Mouse (Mus musculus): ENCODE results near the gene Gm20388.

Gene Gm20388

GRCm38 (mm10) chr8:124204001-124204601 lies 4293.5 kb downstream of the Gm20388 start:
- DNase-seq (ENCODE audit: low spot score in 2 of 2), result no peak

GRCm38 (mm10) chr8:124212148-124212547 lies 4301.5 kb downstream of the Gm20388 start:
- DNase-seq (ENCODE audit: low spot score in 2 of 2), result no peak

DNA sequence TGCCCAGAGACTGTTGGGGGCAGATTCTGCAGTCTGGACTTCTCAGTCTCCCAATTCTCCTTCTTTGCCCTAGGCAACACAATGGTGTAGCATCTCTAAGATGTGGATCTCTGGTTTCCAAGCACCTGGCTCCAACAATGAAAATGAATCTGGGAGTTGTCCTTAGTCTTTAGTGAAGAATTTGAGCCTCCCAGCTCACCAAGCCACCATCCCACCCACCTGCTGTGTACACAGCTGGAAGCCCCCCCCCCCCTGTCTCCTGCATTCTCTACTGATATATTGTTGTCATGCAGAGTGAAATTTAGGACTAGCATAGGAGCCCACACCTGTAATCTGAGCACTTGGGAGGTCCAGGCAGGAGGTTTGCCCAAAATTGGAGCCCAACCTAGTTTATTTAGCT lies 4306.3 kb downstream of the Gm20388 start:
- DNase-seq (ENCODE audit: low spot score in 2 of 2), result no peak

DNA sequence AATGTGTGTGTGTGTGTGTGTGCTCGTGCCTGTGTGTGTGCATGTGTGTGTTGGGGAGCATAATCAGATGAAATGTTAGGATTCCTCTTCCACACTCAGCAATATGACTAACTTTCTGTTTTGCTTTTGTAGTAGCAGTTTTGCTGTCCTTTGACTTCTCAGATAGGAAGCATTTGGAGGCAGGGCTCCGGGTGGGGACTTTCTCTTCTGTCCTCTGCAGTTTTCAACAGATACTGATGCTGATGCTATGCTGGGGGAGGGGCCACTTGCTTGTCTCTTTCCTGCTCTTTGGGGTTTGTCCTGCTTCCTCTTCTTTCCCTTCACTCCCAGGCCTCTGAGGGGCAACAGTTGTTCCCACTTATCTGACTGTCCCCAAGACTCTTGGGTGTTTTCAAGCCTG lies 4319.2 kb downstream of the Gm20388 start:
- DNase-seq (ENCODE audit: low spot score in 2 of 2), result no peak

DNA sequence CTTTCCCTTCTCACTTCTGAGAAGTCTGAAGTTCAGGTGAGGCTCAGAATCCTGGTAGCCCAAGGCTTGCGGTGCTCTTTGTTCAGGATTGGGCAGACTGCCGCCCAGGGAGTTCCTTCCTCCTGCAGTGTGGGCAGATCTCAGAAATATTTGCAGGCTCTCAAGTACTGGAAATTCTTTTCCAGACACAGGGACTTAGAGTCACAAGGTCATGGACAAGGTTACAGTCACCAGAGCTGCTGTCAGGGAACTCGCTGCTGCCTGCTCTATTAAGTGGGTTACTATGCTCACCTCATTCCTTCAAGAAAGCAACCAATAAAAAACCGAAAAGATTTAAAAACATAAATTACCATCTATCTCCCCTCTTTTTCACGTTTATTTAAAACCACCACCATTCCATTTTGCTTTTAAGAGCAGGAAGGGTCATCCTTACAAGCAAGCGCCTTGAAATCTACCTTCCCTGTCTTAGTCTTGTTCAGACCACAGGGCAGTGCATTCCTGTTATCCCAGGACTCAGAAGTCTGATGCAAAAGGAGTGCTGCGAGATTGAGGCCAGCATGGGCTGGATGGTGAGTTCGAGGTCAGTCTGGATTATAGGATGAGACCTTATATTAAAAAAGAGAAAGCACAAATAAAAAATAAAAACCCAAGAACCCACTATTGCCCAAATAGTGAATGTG lies 4320.0 kb downstream of the Gm20388 start:
- no peak for DNase-seq (ENCODE audit: low spot score in 2 of 2)

DNA sequence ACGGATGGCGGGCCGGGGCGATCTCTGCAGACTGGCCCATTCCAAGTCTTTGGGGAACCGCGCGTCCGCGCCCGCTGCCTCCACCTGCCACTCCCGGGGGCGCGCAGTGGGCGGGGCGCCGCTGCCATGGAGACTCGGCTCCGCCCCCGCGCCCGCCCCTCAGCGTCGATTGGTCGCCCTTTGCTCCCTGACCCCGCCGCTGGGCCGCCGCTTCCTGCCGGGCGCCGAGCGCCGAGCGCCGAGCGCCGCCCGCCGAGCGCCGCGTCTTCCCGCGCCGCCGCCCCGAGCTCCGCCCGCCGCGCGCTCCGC lies 4320.5 kb downstream of the Gm20388 start, which contains the start of gene Galnt2:
Gene Galnt2, plus strand, starts transcription at position 216 of the 309 bp plus-strand sequence.
- DNase-seq (ENCODE audit: low spot score in 2 of 2), result peak; percentile 86 to 89

DNA sequence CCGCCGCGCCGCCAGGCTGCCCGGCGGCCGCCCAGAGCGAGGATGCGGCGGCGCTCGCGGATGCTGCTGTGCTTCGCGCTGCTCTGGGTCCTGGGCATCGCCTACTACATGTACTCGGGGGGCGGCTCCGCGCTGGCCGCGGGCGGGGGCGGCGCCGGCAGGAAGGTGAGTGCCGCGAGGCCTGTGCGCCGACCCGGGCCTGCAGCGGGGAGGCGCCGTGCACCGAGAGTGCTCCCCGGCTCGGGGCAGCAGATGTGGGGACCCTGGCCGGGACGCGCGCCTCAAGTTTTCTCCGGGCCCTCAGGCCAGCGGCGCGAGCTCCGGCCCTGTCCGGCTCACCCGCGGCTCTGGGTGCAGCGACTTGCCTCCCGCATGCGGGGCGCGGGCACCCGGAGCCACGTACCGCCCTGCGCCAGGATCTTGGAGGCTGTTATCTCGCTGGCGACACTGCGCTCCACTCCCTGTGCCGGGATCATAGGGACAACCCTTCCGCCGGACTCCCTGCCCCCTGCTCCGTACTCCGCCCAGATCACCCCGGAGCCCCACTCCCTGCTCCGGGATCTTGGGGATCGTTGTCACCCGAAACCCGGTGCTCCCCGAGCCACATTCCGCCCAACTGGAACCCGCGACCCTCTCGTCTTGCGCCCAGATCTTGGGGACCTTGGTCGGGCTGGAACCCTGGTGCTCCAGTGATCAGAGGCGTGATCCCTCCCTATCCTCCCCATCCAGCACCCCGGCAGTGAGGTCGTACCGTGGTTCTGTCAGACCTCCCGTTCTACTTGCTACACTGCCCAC lies 4321.0 kb downstream of the Gm20388 start:
- DNase-seq (ENCODE audit: low spot score in 2 of 2), result peak; percentile 56 to 62

- DNase-seq (ENCODE audit: low spot score in 2 of 2), result no peak
Observed at GRCm38 (mm10) chr8:124232280-124232600, 4321.6 kb downstream of the Gm20388 start.

- DNase-seq (ENCODE audit: low spot score in 2 of 2), result no peak
Observed at GRCm38 (mm10) chr8:124234496-124234895, 4323.9 kb downstream of the Gm20388 start.

DNA sequence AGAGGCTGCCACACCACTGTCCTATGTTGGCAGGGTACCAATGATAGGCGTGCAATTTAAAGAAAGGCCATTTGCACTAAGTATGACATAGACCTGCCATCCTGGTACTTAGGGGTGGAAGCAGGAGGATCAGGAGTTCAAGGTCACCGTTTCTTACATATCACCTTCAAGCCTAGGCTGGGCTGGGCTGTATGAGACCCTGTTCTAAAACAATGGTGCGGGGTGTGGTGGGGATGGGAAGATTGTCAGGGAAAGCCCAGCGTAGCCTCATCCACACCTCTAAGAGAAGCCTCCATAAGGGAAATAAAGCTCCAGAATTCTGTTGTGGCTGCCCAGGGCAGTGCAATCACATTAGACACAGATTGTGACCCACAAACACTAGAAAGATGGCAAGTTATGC lies 4324.9 kb downstream of the Gm20388 start:
- no peak for DNase-seq (ENCODE audit: low spot score in 2 of 2)

GRCm38 (mm10) chr8:124239350-124239749 lies 4328.7 kb downstream of the Gm20388 start:
- DNase-seq (ENCODE audit: low spot score in 2 of 2), result no peak

DNA sequence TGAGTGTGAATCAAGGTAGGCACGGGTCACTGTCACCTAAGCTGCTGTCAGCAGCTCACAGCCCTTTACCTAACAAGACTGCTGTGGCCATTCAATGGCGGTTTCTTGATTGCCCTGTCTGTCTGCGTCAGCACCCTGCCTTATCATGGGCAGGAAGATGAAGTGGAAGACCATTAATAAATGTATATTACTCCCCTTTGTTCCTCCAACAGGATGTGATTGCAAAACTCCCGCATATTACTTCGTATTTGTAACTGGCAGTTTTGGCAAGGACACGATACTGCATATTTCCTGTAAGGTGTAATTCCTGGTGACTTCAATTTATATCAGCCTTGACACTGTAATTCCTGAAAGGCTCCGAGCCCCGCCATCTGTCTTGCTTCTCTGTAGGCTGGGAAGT lies 4330.3 kb downstream of the Gm20388 start:
- DNase-seq (ENCODE audit: low spot score in 2 of 2), result no peak

GRCm38 (mm10) chr8:124242208-124242607 lies 4331.6 kb downstream of the Gm20388 start:
- peak; percentile 46 to 65 for DNase-seq (ENCODE audit: low spot score in 2 of 2)

DNA sequence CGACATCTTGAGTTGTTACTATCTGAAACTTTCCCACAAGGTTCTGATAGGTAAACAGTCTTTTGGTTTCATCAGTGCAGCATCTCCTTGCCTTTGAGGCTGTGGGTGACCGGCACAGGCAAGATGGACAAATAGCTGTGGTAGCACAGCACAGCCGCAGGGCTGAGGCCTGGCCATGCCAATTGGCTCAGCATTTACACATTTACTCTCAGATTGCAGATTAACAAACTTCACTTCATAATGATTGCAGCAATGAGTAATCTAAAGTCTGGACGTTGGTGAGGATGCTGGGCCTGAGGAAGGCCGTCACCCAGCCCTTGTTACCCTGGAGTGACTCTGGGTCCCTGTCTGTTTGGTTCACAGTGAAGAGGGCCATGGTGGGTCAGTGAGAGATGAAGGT lies 4332.3 kb downstream of the Gm20388 start:
- DNase-seq (ENCODE audit: low spot score in 2 of 2), result no peak

DNA sequence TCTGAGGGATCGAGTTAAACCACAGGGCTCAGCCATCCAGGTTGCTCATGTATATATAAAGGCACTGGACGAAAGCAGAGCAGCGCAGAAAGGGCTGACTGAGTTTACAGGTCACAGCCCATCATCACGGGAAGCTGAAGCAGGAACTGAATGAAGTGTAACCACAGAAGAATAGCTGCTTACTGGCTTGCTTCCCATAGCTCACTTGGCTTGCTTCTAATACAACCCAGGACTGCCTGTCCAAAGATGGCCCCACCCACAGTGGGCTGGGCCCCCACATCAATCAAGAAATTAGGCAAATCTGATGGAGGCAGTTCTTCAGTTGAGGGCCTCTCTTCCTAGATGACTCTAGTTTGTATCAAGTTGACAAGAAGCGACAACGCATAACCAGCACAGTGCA lies 4336.9 kb downstream of the Gm20388 start:
- no peak for DNase-seq (ENCODE audit: low spot score in 2 of 2)

GRCm38 (mm10) chr8:124248688-124249087 lies 4338.0 kb downstream of the Gm20388 start:
- no peak for DNase-seq (ENCODE audit: low spot score in 2 of 2)

- DNase-seq (ENCODE audit: low spot score in 2 of 2), result no peak
Observed at GRCm38 (mm10) chr8:124250255-124250654, 4339.6 kb downstream of the Gm20388 start.

DNA sequence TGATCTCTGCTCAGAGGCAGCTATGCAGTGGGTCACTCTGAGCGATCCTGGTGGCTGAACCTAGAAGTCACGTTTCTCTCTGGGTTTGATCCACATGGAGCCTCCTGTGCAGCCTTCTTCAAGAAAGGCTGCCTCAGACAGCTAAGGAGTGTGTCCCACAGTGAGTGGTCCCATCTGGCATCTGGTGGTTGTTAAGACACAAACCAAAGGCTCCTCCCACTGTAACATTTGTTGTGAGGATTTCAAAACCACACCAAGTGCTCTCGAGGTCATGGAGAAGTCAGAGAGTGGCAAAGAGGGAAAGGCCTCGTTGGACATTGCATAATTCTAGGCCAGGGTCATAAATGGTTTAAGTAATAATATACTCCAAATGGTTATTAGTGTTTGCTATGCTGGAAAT lies 4340.1 kb downstream of the Gm20388 start:
- DNase-seq (ENCODE audit: low spot score in 2 of 2), result peak; percentile 33 to 43

DNA sequence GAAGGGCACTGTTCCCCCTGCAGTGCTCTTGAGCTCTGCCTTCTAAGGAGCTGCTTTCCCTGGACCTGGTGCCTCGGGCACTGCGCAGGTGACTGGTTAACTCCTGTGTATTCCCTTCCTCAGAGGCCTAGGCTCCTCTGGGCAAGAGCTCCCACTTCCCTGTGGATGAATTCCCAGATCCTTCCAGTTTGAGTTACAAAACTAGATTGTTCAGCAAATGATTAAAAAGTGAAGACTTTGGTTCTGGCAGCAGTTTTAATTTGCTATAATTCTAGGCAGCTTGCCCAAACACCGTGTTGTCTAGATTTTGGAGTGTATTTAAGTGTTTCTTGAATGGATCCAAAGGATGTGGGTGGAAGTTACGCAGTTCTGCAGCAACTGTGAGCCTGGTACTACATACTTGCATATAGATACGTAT lies 4341.9 kb downstream of the Gm20388 start:
- no peak for DNase-seq (ENCODE audit: low spot score in 2 of 2)

- no peak for DNase-seq (ENCODE audit: low spot score in 2 of 2)
Observed at GRCm38 (mm10) chr8:124253939-124254338, 4343.3 kb downstream of the Gm20388 start.

GRCm38 (mm10) chr8:124256841-124257240 lies 4346.2 kb downstream of the Gm20388 start:
- DNase-seq (ENCODE audit: low spot score in 2 of 2), result peak; percentile 55 to 58

DNA sequence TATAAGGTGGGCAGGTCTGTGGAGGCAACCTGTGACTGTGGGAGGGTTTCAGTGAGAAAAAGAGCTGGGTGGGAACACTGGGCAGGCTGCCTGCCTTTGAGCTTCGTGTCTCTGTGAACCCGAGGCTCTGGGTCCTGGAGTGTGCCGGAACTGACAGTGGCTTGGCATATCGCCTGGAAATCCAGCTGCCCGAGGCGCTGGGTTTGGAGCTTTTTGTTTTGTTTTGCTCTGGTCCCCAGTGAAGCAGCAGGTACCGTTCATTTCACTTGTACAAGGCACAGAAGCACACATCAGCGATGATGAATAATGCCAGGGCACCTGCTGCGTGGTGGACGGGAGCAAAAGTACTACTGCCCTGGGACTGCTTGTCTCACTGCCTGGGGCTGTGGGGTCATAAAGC lies 4346.7 kb downstream of the Gm20388 start:
- DNase-seq (ENCODE audit: low spot score in 2 of 2), result peak; percentile 80 to 85

GRCm38 (mm10) chr8:124259146-124259545 lies 4348.5 kb downstream of the Gm20388 start:
- DNase-seq (ENCODE audit: low spot score in 2 of 2), result no peak

All from heart, adult 9 months (tissue).